Mouse (Mus musculus) frontal cortex, postnatal 14 days (tissue): Measurements from ENCODE around the gene Hecw2.

Source experiments
- DNase-seq, 2 experiments: peaks; one replicate each; pipeline ENCODE4 v3.0.0; 2022; ENCODE audit warnings: low spot score in 2 of 2

Gene Hecw2

DNA sequence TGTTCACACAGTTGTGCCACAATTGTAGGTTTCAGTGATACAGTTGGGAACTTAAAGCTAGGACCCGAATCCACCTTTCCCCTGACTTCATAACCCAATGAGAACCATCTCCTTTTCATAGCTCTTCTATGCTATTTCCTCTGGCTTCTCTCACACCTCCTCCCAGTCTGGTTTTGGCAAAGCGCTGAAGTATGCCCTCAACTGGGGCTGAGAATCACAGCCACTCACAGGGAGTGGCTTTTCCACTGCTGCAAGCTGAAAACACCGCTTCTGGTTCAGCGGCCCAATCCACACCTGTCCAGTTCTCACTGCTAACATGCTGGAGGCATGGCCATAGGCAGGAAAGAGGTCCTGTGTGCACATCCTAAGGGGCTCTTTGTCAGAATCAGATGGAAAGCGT lies 300.7 kb downstream of the Hecw2 start:
- DNase-seq, result no peak

DNA sequence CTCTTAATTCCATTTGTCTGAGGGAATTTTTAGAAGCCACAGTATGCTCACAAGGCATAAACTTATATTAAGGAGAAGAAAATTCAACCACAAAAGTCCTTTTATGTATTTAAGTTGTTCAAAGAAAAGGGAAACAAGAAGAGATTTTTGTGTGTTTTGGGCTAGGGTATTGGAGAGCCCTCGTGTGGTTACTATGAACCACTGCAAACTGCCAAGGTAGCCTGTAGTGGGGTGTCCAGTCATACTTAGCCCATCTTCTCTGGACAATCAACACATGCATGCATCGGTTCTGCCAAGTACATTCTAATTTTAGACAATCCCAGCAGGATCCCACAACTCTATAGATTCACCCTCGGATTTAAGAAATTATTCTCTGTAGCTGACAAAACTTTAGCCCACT lies 304.6 kb downstream of the Hecw2 start:
- DNase-seq, result no peak

DNA sequence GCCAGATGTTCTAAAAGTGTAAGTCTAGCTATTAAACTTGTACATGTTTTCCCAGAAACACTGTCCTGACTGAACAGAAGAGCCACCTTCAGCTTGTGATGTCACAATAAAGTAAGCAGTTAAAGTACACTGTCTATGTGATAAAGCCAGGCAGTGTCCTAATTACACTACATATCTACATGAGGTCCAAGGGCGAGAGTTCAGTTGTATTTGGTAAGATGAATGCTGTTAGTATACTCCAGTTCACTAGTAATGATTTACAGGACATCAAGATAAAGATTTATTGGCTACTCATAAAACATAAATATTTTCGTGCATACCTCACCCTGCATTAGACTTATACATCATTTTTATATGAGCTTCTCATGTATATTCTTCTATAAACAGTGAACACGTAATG lies 305.2 kb downstream of the Hecw2 start:
- DNase-seq, result no peak

DNA sequence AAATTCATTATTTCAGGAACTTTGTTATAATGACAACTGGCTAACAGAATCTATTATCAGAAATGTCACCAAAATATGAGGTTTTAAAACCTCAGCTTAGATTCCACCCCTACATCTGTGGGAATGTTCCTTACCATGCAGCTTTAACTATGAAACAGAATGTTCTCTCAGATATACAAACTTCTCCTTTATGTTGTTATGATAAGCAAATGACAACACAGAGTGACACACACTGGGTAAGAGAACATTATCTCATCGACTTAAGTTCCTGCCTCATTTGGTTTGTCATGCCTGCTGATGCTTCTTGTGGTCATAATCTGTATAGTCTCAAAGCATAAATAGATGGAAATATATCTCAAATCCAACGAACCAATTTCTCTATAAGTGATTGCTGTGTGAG lies 312.5 kb downstream of the Hecw2 start:
- DNase-seq, result no peak

DNA sequence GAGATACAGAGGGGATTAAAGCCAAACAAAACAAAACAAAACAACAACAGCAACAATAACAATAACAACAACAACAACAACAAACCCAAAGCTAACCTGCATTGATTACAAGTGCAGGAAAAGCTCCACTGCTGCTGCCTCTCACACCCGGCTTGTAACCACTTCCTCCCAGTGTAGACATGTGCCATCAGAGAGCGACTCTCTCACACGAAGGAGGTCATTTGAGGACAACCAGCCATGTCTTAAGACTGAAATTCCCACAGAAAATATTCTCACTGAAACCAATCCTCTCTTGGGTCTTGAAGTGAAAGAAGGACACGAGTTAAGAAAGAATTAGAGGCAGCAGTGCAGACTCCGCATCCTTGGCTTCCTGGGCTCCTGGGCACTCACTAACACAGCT lies 319.0 kb downstream of the Hecw2 start:
- no peak for DNase-seq

DNA sequence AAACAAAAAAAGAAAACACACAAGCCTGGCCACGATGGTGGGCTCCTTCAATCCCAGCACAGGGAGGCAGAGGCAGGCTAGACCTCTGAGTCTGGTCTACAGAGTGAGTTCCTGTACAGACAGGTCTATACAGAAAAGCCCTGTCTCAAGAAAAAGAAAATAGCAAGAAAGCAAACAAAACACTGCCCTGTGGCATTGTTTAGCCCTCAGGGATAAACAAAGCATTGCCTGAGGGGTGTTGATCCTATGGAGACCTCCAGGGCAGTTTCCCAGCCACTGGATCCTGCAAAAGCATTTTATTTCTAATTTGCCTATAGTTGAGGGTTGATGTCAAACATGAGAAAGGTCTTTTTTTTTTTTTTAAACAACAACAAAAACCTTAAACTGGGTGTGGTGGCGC lies 327.7 kb downstream of the Hecw2 start:
- DNase-seq, result no peak

DNA sequence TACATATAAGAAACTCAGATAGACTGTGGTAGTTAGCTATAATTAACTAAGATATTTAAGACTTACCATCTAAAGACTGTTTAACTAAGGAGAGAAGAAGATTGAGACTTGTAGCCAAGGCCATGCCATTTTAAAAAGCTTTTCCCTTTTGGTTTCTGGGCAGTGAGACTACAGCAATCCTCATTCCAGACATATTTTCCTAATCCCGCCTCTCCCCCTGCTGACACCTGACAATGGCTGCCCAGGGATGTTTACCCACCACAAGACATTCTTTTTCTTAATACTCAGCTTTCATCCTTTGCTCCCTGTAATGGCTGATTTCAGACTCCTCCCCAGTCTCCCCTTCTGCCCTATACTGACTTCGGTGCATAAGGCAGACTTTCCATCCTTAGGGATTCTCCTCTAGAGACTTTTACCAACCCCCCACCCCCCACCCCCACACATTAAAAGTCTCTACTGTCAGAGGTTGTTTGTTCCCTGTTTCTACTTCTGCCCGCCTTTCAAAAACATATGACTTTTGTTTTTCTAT lies 328.5 kb downstream of the Hecw2 start:
- no peak for DNase-seq

DNA sequence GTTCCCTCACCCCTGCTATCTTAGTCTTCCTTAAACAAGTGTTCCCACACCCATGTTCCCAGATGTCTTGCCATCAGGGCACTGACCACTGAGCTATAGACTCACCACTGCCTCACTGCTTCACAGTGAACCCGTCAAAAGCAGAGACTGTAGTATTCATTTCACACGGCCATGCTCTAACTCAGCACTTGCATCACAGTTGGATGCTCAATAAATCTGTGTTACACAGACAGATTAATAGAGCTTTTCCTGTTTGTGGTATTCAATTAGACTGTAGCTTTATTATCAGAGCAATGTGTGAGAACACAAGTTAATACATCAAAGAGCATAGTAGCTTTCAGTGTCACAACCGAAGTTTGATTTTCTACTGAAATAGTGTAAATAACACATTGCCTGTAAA lies 330.9 kb downstream of the Hecw2 start:
- no peak for DNase-seq

DNA sequence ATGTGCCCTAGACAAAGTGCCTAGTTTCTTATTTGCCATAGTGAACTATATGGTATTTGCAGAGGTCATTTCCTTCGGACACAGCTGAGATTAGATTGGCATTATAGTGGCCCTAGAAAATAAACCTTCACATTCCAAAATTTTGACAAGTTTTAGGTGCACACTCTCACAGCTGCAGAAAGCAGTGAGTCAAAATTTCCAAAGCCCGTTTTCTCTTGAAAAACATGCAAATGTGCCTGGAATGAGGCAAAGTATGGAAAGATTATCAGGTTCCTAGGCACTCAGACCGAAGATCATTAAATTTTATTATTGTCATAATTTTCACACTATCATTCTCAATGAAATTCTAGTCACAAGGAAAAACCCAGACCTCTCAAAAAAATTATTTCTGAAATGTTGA lies 334.4 kb downstream of the Hecw2 start:
- DNase-seq, result no peak

DNA sequence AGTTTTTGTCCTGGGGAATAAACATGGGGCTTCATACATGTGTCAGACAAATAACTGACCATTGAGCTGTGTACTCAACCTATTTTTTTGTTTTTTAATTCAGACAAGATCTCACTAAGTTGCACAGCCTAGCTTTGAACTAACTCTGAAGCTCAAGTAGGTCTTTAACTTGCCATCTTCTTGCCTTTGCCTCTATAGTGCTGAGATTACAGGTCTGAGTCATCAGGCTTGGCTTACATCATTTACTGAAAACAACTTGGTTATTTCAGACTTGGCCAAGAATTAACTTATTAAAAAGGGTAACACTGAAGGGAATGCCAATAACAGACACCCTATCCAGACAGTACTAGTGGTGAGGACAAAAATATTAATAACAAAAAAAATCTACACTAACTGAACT lies 335.8 kb downstream of the Hecw2 start:
- DNase-seq, result no peak

DNA sequence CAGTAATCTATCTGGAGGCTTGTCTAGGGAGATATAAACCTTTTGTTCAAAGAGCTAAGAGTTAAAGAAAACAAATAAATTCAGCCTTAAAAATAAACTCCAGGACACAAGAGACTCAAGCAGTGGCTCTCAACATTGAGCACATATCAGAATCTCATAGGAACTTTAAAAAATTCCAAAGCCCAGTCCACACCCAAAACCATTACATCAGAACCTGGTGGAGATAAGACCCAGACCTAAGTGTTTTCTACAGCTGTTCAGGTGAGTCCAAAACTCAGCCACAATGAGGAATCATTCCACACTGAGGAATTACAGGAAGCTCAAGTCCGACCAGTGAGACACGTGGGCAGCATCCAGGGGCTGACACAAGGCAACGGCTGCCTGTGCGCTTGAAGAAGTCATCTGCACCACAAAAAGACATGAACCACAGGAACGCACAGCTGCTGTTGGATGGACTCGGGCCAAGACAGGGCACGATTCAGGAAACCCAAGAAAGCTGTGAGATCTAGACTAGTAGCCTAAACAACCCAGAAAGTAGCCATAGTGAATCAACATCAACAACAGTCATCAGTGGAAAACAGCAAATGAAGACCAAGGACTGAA lies 338.4 kb downstream of the Hecw2 start:
- DNase-seq, result no peak

DNA sequence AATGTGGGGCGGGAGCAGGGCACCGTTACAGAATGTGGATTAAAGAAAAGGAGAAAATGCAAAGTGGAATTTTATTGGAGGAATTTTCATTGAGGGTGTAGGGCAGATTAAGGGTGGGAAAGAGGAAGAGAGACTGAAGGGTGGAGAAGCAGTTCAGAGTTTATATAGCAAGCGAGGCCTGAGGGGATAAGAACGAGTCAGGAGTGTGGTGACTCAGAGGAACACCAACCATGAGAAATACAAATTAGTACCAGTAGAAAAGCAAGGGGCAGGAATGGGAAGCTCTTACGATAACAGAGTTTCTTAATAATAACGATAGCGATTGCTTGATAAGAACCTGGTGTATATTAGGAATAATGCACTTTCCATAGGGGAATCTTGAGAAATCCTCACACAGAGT lies 339.2 kb downstream of the Hecw2 start:
- no peak for DNase-seq

DNA sequence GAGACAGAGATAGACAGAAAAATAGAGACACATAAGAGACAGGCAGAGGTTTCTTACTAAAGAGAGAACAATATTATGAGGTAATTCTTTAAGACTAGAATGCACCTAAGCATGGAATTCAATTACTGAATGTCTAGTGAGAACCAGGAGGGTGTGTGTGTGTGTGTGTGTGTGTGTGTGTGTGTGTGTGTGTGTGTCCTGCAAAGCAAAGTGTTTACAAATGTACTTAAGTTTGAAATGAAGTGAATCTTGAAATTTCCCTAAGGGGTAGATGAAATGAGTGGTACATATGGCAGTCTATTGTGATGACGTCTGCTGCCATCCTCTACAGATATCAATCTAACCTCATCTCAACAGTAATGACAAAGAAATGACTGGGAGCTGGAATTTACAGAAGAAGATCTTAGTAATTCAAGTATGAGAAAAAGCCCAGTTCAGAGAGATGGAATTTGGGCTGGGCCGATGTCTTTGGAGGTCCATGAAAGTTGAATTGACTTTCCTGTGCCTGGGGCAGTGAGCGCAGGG lies 342.8 kb downstream of the Hecw2 start:
- DNase-seq, result no peak

DNA sequence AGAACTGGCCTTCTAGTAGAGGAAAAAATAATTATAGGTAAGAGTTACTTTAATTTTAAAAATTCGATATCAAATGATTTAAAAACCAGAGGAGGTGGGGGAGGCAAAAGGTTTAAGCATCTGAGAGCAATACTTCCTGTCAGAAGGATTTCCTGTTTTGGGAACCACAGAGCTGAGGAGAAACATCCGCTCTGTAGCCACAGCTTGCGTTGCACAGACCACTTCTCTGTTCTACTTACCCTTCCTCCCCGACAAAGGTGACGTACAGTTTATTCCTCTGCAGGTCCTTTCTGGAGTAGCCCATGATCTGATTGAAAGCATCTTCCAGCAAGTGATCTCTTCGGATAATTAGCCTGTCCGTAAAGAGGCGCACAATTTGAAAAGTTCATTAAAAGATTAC lies 343.6 kb downstream of the Hecw2 start:
- DNase-seq, result no peak

DNA sequence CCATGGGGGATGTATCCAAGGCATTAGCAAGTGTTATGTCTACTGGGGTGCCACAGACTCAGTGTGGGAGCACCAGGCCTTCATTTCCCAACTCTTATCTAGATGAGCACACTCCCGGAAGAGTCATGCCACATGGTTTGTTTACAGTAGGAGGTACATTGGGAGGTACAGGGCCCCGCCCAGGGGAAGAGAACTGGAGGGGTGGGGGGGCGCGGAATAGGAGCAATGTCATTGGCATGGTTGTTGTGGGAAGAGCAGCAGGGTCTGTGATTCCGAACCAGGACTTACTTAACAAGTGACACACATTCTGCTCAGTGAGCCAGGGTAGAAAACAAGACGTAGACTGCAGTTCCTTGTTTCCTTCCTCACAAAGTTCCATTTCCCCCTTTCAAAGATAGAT lies 344.1 kb downstream of the Hecw2 start:
- DNase-seq, result no peak

DNA sequence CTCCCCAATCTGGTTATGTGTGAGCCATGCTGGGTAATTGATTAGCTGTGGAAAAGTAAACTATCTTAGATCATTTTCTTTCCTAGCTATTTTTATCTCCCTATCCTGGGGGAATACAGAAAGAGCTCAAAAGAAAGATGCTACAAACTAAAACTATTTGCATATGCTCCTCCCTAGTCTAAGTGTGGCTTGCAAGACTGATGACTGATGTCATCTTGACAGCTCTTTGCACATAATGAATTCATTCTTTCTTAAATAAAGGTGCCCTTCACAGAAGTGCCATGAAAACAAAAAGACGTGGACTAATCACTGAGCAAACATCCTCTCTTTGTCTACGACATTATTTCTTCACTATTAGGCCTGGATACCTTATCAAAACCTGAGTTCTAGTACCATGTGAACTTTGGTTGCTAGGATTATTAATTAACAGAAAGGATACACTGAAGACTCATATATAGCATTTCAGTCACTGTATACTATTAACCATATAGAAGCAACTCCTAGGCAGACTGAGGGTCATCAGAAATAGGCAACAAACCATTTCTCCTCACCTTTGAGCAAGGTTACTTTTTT lies 348.2 kb downstream of the Hecw2 start:
- DNase-seq, result no peak

DNA sequence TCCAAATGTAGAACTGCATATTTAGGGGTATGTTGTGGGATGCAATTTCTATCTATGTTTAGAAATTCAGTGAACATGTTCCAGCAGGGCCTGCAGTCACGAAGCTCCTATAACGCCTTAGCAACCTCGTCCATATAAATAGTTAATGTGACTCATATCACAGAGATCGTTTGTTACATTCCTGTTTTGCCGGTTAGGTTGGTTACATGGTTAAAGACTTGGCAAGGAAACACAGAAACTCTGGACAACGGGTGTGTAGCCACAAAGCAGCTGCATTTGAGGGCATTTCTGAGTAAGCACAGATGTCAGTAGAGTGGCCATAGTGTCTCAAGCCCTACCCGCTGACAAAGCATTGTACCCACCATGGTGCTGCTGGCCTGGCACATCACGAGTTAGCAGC lies 349.1 kb downstream of the Hecw2 start:
- DNase-seq, result no peak

DNA sequence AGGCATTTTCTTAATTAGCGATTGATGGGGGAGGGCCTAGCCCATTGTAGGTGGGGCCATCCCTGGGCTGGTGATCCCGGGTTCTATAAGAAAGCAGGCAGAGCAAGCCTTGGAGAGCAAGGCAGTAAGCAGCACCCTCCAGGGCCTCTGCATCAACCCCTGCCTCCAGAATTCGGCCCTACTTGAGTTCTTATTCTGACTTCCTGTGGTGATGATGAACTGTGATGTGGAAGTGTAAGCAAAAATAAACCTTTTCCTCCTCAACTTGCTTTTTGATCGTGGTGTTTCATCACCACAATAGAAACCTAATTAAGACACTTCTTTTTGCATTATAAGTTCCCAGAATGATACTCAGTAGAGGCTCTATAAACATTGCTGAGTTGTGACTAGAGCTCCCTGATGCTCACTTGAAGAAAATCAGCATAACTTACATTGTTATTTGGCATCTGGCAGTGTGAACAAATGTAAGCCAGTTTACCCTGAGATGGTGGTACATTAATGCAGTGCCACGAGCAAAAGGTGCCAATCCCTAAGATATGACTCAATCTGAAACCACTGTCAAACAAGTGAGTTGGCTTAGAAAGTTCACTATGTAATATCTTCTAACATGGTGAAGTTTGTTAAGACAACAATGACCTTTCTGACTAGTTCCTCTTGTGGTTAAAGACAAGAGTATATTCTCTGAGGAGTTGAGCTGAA lies 349.9 kb downstream of the Hecw2 start:
- DNase-seq, result no peak

DNA sequence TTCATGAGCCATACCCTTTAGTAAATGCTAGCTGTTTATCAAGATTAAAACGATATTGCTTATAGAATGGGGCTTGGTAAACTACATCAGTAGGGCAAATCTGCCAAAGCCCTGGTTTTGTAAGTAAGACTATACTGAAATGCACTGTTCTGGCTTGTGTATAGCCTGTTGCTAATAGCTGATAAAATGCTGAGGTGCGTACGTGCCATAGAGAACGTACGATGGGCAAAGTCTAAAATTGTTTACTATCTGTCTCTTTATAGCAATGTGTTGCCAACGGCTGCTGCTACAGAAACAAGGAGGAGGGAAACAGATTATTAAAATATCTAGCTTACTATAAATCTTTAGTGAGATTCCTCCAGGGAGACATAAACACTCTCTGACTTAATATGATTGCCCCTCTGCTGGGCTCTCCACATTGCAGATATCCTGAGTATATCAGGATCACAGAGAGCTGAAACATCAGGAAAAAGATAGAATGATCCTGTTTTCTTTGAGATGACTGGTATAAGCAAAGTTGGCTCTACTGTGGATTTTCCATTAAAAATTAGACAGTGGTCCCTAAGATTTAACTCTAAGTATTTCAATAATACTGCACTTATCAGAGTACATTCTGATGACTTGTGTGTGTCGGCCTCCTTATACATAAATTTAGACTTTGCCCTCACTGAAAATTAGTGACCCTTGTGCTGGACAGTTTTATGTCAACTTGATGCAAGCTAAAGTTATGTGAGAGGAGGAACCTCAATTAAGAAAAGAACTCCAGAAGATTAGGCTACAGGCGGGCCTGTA lies 350.6 kb downstream of the Hecw2 start:
- DNase-seq, result no peak

DNA sequence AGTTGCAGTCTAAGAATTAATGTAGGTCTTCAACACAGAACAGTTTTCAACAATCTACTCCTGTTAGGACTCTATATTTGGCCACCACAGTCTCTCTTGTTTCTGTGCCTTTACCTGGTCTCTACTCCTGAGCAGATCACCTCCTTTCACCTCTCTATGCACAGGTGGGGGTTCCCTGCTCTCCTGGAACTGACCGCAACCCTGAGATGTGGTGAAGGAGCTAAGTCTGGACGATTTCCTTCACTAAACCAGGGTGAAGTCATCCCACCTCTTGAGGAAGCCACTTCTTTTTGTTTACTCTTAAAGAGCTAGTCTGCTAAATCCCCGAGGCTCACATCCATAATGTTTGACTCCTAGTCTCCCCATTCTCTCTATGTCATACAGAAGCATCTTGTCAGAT lies 351.9 kb downstream of the Hecw2 start:
- DNase-seq, result no peak

DNA sequence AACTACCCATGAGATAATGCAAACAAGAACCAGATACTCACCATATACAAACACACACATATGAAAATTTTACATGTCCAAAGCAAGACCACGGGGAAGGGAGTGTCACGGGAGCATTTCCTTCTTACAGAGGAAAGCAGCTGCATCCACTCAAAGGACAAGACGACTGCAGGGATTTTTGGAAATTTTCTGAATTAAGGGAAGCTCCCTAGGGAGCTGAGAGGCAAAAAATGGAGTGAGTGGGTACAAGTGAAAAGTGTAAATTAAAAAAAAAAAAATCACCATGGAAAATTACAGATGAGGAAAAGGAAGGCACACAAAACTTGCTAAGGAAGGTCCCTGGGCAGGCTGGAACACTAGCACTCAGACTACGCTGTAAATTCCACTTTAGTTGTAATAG lies 353.9 kb downstream of the Hecw2 start:
- no peak for DNase-seq

DNA sequence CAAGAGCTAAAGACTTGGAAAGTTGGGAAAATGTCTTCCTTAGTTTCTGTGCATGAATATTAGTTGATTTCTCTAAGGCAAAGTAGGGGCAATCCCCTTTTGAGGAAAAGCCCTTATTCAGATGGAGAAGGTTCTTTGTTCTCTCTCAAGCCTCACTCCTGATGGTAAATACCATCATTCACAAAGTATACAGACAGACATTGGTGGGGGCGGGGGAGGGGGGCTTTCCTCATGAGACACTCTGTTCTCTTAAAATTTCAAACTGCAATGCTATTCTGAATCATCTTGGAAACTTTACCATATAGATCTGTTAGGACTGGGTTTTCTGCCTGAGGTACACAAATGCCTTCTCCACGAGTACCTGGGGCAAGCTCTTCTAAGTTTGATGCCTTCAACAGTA lies 355.6 kb downstream of the Hecw2 start:
- DNase-seq, result no peak
